Mouse (Mus musculus): ENCODE results near the gene Dock8. TPM values are rescaled to one million over a fixed set of nuclear protein-coding genes. Genes with fewer than 3 reads are reported as not detected.

The Dock8 gene
- polyA plus RNA-seq, 1 experiment = 8.2 TPM

- Histone ChIP-seq H3K4me3 (ENCODE audit: insufficient read depth, poor library complexity, severe bottlenecking) (no peak overlapping the region), H3ac (ENCODE audit: control insufficient read depth, insufficient read length, low read depth) (no peak overlapping the region), H3K79me2 (ENCODE audit: control insufficient read depth, insufficient read depth) (no peaks in the 10 kb centered on the region)
These were observed 99.6 kb downstream of the Dock8 start for GRCm38 (mm10) chr19:25098941-25099340.

GRCm38 (mm10) chr19:25105682-25106081 is 106.3 kb downstream of the Dock8 start:
- Histone ChIP-seq H3K4me3 (ENCODE audit: insufficient read depth, poor library complexity, severe bottlenecking) (no peak overlapping the region), H3K27me3 (ENCODE audit: control insufficient read depth, insufficient read depth, insufficient read length) (no peaks in the 10 kb centered on the region), H3ac (ENCODE audit: control insufficient read depth, insufficient read length, low read depth) (no peak overlapping the region), H3K36me3 (ENCODE audit: control insufficient read depth, insufficient read depth) (peaks cover 45% of the 10 kb centered on the region), H3K79me3 (ENCODE audit: low read depth) (no peaks in the 10 kb centered on the region), H3K79me2 (ENCODE audit: control insufficient read depth, insufficient read depth) (no peaks in the 10 kb centered on the region)
- TF ChIP-seq MYOD1 (IDR thresholded peaks at IDR 0.05; ENCODE audit: control insufficient read depth, insufficient read length, low read depth) (no peak), USF1 (IDR thresholded peaks at IDR 0.05; ENCODE audit: low read depth) (no peak)

More at GRCm38 (mm10) chr19:25098941-25099340, 99.6 kb downstream of the Dock8 start:
- H3K27me3 ChIP-seq (ENCODE audit: control insufficient read depth, insufficient read depth, insufficient read length) = no peaks in the 10 kb centered on the region
- peaks cover 58% of the 10 kb centered on the region for H3K36me3 ChIP-seq (ENCODE audit: control insufficient read depth, insufficient read depth)
- no peaks in the 10 kb centered on the region for H3K79me3 ChIP-seq (ENCODE audit: low read depth)
- TF ChIP-seq MYOG (IDR thresholded peaks at IDR 0.05; ENCODE audit: control insufficient read depth, extremely low read depth, insufficient read length) (no peak), MAX (IDR thresholded peaks at IDR 0.05) (no peak), CEBPB (IDR thresholded peaks at IDR 0.05; ENCODE audit: low read depth) (no peak), CTCF (IDR thresholded peaks at IDR 0.05; ENCODE audit: control insufficient read depth, insufficient read depth, insufficient read length) (no peak), FOSL1 (IDR thresholded peaks at IDR 0.05; ENCODE audit: insufficient read depth, low read length, poor library complexity, severe bottlenecking) (no peak), MYOD1 (IDR thresholded peaks at IDR 0.05; ENCODE audit: control insufficient read depth, insufficient read length, low read depth) (no peak), USF1 (IDR thresholded peaks at IDR 0.05; ENCODE audit: low read depth) (no peak)

GRCm38 (mm10) chr19:25106315-25106714 is 107.0 kb downstream of the Dock8 start:
- Histone ChIP-seq H3K79me2 (ENCODE audit: control insufficient read depth, insufficient read depth) (no peaks in the 10 kb centered on the region), H3K79me3 (ENCODE audit: low read depth) (no peaks in the 10 kb centered on the region), H3ac (ENCODE audit: control insufficient read depth, insufficient read length, low read depth) (no peak overlapping the region), H3K36me3 (ENCODE audit: control insufficient read depth, insufficient read depth) (peaks cover 40% of the 10 kb centered on the region), H3K27me3 (ENCODE audit: control insufficient read depth, insufficient read depth, insufficient read length) (no peaks in the 10 kb centered on the region), H3K4me3 (ENCODE audit: insufficient read depth, poor library complexity, severe bottlenecking) (no peak overlapping the region)
- TF ChIP-seq FOSL1 (IDR thresholded peaks at IDR 0.05; ENCODE audit: insufficient read depth, low read length, poor library complexity, severe bottlenecking) (no peak), CEBPB (IDR thresholded peaks at IDR 0.05; ENCODE audit: low read depth) (no peak), USF1 (IDR thresholded peaks at IDR 0.05; ENCODE audit: low read depth) (no peak), MAX (IDR thresholded peaks at IDR 0.05) (no peak), CTCF (IDR thresholded peaks at IDR 0.05; ENCODE audit: control insufficient read depth, insufficient read depth, insufficient read length) (no peak), MYOD1 (IDR thresholded peaks at IDR 0.05; ENCODE audit: control insufficient read depth, insufficient read length, low read depth) (no peak), MYOG (IDR thresholded peaks at IDR 0.05; ENCODE audit: control insufficient read depth, extremely low read depth, insufficient read length) (no peak)

DNA sequence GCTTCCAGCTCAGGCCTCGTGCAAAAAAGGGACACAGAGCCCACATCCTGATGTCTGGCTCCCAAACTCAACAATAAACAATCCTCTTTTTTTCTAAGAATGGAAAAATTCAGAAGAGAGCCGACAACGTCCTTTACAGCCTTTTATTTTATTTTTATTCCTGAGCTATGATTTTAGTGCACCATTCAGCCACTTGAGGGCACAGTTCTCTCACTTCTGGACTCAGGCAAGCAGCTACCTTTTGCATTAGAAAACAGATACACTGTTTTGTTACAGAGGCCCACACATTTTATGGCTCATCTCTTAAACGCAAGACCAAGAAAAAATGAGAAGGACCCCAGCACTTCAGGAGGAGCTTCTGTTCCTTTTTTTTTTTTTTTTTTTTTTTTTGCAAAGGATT is 108.1 kb downstream of the Dock8 start:
- no peak for TF ChIP-seq MYOD1 (IDR thresholded peaks at IDR 0.05; ENCODE audit: control insufficient read depth, insufficient read length, low read depth)
- TF ChIP-seq FOSL1 (IDR thresholded peaks at IDR 0.05; ENCODE audit: insufficient read depth, low read length, poor library complexity, severe bottlenecking) = no peak
- no peak for TF ChIP-seq MAX (IDR thresholded peaks at IDR 0.05)
- no peak for TF ChIP-seq CEBPB (IDR thresholded peaks at IDR 0.05; ENCODE audit: low read depth)
- no peak for TF ChIP-seq MYOG (IDR thresholded peaks at IDR 0.05; ENCODE audit: control insufficient read depth, extremely low read depth, insufficient read length)
- no peak for TF ChIP-seq CTCF (IDR thresholded peaks at IDR 0.05; ENCODE audit: control insufficient read depth, insufficient read depth, insufficient read length)
- TF ChIP-seq USF1 (IDR thresholded peaks at IDR 0.05; ENCODE audit: low read depth) = no peak
- Histone ChIP-seq H3K27me3 (ENCODE audit: control insufficient read depth, insufficient read depth, insufficient read length) (no peaks in the 10 kb centered on the region), H3K79me3 (ENCODE audit: low read depth) (no peaks in the 10 kb centered on the region), H3K36me3 (ENCODE audit: control insufficient read depth, insufficient read depth) (peaks cover 31% of the 10 kb centered on the region), H3K4me3 (ENCODE audit: insufficient read depth, poor library complexity, severe bottlenecking) (no peak overlapping the region), H3ac (ENCODE audit: control insufficient read depth, insufficient read length, low read depth) (no peak overlapping the region), H3K79me2 (ENCODE audit: control insufficient read depth, insufficient read depth) (no peaks in the 10 kb centered on the region)

DNA sequence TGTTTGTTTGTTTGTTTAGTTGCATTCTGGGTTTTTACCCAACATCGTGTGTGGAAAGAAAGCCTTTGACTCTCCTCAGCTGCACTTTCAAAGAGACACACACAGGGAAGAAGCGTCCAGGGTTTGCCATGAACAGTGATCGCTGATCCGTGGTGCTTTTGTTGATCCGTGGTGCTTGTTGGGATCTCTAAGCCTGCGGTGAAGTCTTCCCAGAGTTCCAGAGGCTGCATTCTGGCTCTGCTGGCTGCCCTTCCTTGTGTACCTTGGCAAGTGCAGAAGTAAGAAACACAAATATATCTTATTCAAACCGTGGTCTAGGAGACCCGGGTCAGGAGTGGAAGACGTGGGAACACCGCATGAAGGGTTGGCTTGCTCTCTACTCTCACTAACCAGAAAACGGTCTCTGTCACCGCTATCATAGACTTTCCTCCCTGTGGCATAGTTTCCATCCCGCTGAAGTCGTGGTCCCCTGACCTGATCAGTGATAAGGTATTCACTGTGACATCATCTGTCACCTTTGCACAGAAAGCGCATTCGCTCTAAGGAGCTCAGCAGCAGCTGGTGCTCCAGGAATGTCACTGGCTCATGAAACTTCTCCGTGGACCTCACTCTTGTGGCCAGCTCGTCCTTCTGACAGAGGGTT is 112.4 kb downstream of the Dock8 start:
- Histone ChIP-seq H3K36me3 (ENCODE audit: control insufficient read depth, insufficient read depth) (peaks cover 27% of the 10 kb centered on the region), H3K79me2 (ENCODE audit: control insufficient read depth, insufficient read depth) (no peaks in the 10 kb centered on the region)

GRCm38 (mm10) chr19:25116981-25117380 is 117.6 kb downstream of the Dock8 start:
- Histone ChIP-seq H3K79me2 (ENCODE audit: control insufficient read depth, insufficient read depth) (no peaks in the 10 kb centered on the region), H3K27me3 (ENCODE audit: control insufficient read depth, insufficient read depth, insufficient read length) (no peaks in the 10 kb centered on the region), H3K36me3 (ENCODE audit: control insufficient read depth, insufficient read depth) (peaks cover 35% of the 10 kb centered on the region), H3ac (ENCODE audit: control insufficient read depth, insufficient read length, low read depth) (no peak overlapping the region), H3K79me3 (ENCODE audit: low read depth) (no peaks in the 10 kb centered on the region), H3K4me3 (ENCODE audit: insufficient read depth, poor library complexity, severe bottlenecking) (no peak overlapping the region)
- TF ChIP-seq CEBPB (IDR thresholded peaks at IDR 0.05; ENCODE audit: low read depth) (no peak), MYOD1 (IDR thresholded peaks at IDR 0.05; ENCODE audit: control insufficient read depth, insufficient read length, low read depth) (no peak), MYOG (IDR thresholded peaks at IDR 0.05; ENCODE audit: control insufficient read depth, extremely low read depth, insufficient read length) (no peak), MAX (IDR thresholded peaks at IDR 0.05) (no peak)

More for the DNA sequence above, 112.4 kb downstream of the Dock8 start:
- Histone ChIP-seq H3K4me3 (ENCODE audit: insufficient read depth, poor library complexity, severe bottlenecking) (no peak overlapping the region), H3K79me3 (ENCODE audit: low read depth) (no peaks in the 10 kb centered on the region), H3ac (ENCODE audit: control insufficient read depth, insufficient read length, low read depth) (no peak overlapping the region), H3K27me3 (ENCODE audit: control insufficient read depth, insufficient read depth, insufficient read length) (no peaks in the 10 kb centered on the region)
- TF ChIP-seq CEBPB (IDR thresholded peaks at IDR 0.05; ENCODE audit: low read depth) (no peak), MYOG (IDR thresholded peaks at IDR 0.05; ENCODE audit: control insufficient read depth, extremely low read depth, insufficient read length) (no peak), USF1 (IDR thresholded peaks at IDR 0.05; ENCODE audit: low read depth) (no peak), MAX (IDR thresholded peaks at IDR 0.05) (no peak), MYOD1 (IDR thresholded peaks at IDR 0.05; ENCODE audit: control insufficient read depth, insufficient read length, low read depth) (no peak)
